Mouse (Mus musculus) MN1 (cell line): ENCODE results near the gene Actn1.

Experiments
- DNase-seq: peaks from one replicate; pipeline ENCODE4 v3.0.0-alpha.2; 2016; ENCODE audit warnings: low spot score

The Actn1 gene

GRCm38 (mm10) chr12:80227835-80228234 is 32.3 kb downstream of the Actn1 start:
- DNase-seq: peak; percentile 55

- DNase-seq: no peak
Measured at GRCm38 (mm10) chr12:80226101-80226500, 34.1 kb downstream of the Actn1 start.

GRCm38 (mm10) chr12:80224241-80224731 is 35.9 kb downstream of the Actn1 start:
- no peak for DNase-seq

GRCm38 (mm10) chr12:80223511-80223910 is 36.7 kb downstream of the Actn1 start:
- DNase-seq: peak; percentile 65

- DNase-seq: peak; percentile 89
Measured at GRCm38 (mm10) chr12:80222473-80222872, 37.7 kb downstream of the Actn1 start.

- DNase-seq: no peak
Measured at GRCm38 (mm10) chr12:80220260-80221038, 39.7 kb downstream of the Actn1 start.

GRCm38 (mm10) chr12:80218784-80219183 is 41.4 kb downstream of the Actn1 start:
- DNase-seq: no peak

- DNase-seq: peak; percentile 84
Measured at GRCm38 (mm10) chr12:80218045-80218611, 42.0 kb downstream of the Actn1 start.

GRCm38 (mm10) chr12:80217049-80217448 is 43.1 kb downstream of the Actn1 start:
- DNase-seq: no peak

- DNase-seq: no peak
Measured at GRCm38 (mm10) chr12:80216258-80216881, 43.8 kb downstream of the Actn1 start.

- no peak for DNase-seq
Measured at GRCm38 (mm10) chr12:80213810-80214209, 46.4 kb downstream of the Actn1 start.

GRCm38 (mm10) chr12:80213263-80213662 is 46.9 kb downstream of the Actn1 start:
- DNase-seq: no peak

- DNase-seq: no peak
Measured at GRCm38 (mm10) chr12:80210791-80211612, 49.2 kb downstream of the Actn1 start.

GRCm38 (mm10) chr12:80209914-80210313 is 50.3 kb downstream of the Actn1 start:
- DNase-seq: peak; percentile 47

- DNase-seq: no peak
Measured at GRCm38 (mm10) chr12:80208126-80208820, 51.9 kb downstream of the Actn1 start.

GRCm38 (mm10) chr12:80203284-80203683 is 56.9 kb downstream of the Actn1 start:
- DNase-seq: no peak

- DNase-seq: no peak
Measured at GRCm38 (mm10) chr12:80199738-80200137, 60.4 kb downstream of the Actn1 start.

- DNase-seq: peak; percentile 82
Measured at GRCm38 (mm10) chr12:80198487-80198886, 61.7 kb downstream of the Actn1 start.

GRCm38 (mm10) chr12:80197343-80197742 is 62.8 kb downstream of the Actn1 start:
- peak; percentile 73 for DNase-seq

- no peak for DNase-seq
Measured at GRCm38 (mm10) chr12:80191806-80192205, 68.4 kb downstream of the Actn1 start.

- no peak for DNase-seq
Measured at GRCm38 (mm10) chr12:80191371-80191770, 68.8 kb downstream of the Actn1 start.
